Mouse (Mus musculus): ENCODE results near the gene Hsd3b7. TPM values are rescaled to one million over a fixed set of nuclear protein-coding genes. Genes with fewer than 3 reads are reported as not detected.
A peak's percentile ranks its signal among the peaks of the same experiment; 100 is the strongest.
"Not testable (repeated sequence)": the region's sequence is repeated elsewhere in the genome, so short reads cannot be mapped to it uniquely, and the experiment has no call there.

Gene Hsd3b7
- total RNA-seq, 1 experiment, result 14.7 TPM

- no peak for DNase-seq (ENCODE audit: low read depth, low spot score)
- no peaks in the 10 kb centered on the region for H3K36me3 ChIP-seq (ENCODE audit: control insufficient read depth, insufficient read depth, low read length, poor library complexity, severe bottlenecking)
- H3K27ac ChIP-seq (ENCODE audit: insufficient read depth, low read depth, low read length, poor library complexity, severe bottlenecking), result no peak within 1 kb of the TSS
- peak within 1 kb of the TSS; percentile 79 to 83 for H3K4me3 ChIP-seq (ENCODE audit: insufficient read depth in 1 of 2, low read depth in 1 of 2, low read length in 2 of 2, poor library complexity in 1 of 2, severe bottlenecking in 1 of 2)
- peaks cover 0 to 2% of the 10 kb centered on the region in 2 experiments; a peak in 1 of 4 replicates for H3K4me1 ChIP-seq (ENCODE audit: control insufficient read depth in 2 of 2, insufficient read depth in 2 of 2, low read length in 2 of 2, poor library complexity in 1 of 2)
- TF ChIP-seq CHD2 (IDR thresholded peaks at IDR 0.05; ENCODE audit: low read depth, low read length) (no peak), HCFC1 (IDR thresholded peaks at IDR 0.05; ENCODE audit: borderline replicate concordance, insufficient read depth, low read length) (peak; percentile 71; the same call in 1 of the 2 replicates), ZC3H11A (IDR thresholded peaks at IDR 0.05; ENCODE audit: borderline replicate concordance, low read depth, low read length) (no peak), MAFK (IDR thresholded peaks at IDR 0.05; ENCODE audit: insufficient read depth, low read depth, low read length) (no peak), ZNF384 (IDR thresholded peaks at IDR 0.05; ENCODE audit: low read depth, low read length) (no peak)
- no peaks in the 10 kb centered on the region for H3K9me3 ChIP-seq (ENCODE audit: control insufficient read depth, insufficient read depth, low read depth, low read length)
- in situ Hi-C loops (cut with MboI; ENCODE audit: low sequenced_read_pairs in 2 of 2, unreplicated experiment in 2 of 2), result no loop called here
- peak within 1 kb of the TSS; percentile 59 for H3K9ac ChIP-seq (ENCODE audit: insufficient read depth, low read depth, low read length, poor library complexity, severe bottlenecking)
These were observed 23.9 kb downstream of the Hsd3b7 start, which contains the start of the genes Stx4a and Stx1b for GRCm38 (mm10) chr7:127824176-127824871. TSS of gene Stx4a (plus strand) at chr7:127824294. TSS of gene Stx1b (minus strand) at chr7:127824549.

- no peaks in the 10 kb centered on the region for H3K36me3 ChIP-seq (ENCODE audit: control insufficient read depth, insufficient read depth, low read length, poor library complexity, severe bottlenecking)
- no peak overlapping the region for H3K9ac ChIP-seq (ENCODE audit: insufficient read depth, low read depth, low read length, poor library complexity, severe bottlenecking)
- TF ChIP-seq MAFK (IDR thresholded peaks at IDR 0.05; ENCODE audit: insufficient read depth, low read depth, low read length) (no peak), CHD2 (IDR thresholded peaks at IDR 0.05; ENCODE audit: low read depth, low read length) (no peak), ZNF384 (IDR thresholded peaks at IDR 0.05; ENCODE audit: low read depth, low read length) (no peak), ZC3H11A (IDR thresholded peaks at IDR 0.05; ENCODE audit: borderline replicate concordance, low read depth, low read length) (no peak), HCFC1 (IDR thresholded peaks at IDR 0.05; ENCODE audit: borderline replicate concordance, insufficient read depth, low read length) (no peak)
- in situ Hi-C loops (cut with MboI; ENCODE audit: low sequenced_read_pairs in 2 of 2, unreplicated experiment in 2 of 2), result no loop called here
- H3K27ac ChIP-seq (ENCODE audit: insufficient read depth, low read depth, low read length, poor library complexity, severe bottlenecking), result no peak overlapping the region
- no peaks in the 10 kb centered on the region for H3K9me3 ChIP-seq (ENCODE audit: control insufficient read depth, insufficient read depth, low read depth, low read length)
- no peak for DNase-seq (ENCODE audit: low read depth, low spot score)
- H3K4me1 ChIP-seq (ENCODE audit: control insufficient read depth in 2 of 2, insufficient read depth in 2 of 2, low read length in 2 of 2, poor library complexity in 1 of 2), result no peaks in the 10 kb centered on the region
- no peak overlapping the region for H3K4me3 ChIP-seq (ENCODE audit: insufficient read depth in 1 of 2, low read depth in 1 of 2, low read length in 2 of 2, poor library complexity in 1 of 2, severe bottlenecking in 1 of 2)
These were observed 35.1 kb downstream of the Hsd3b7 start for GRCm38 (mm10) chr7:127835550-127835949.

- no peaks in the 10 kb centered on the region for H3K36me3 ChIP-seq (ENCODE audit: control insufficient read depth, insufficient read depth, low read length, poor library complexity, severe bottlenecking)
- H3K4me1 ChIP-seq (ENCODE audit: control insufficient read depth in 2 of 2, insufficient read depth in 2 of 2, low read length in 2 of 2, poor library complexity in 1 of 2), result peaks cover 0 to 3% of the 10 kb centered on the region in 2 experiments; a peak in 2 of 4 replicates
- no peak overlapping the region for H3K4me3 ChIP-seq (ENCODE audit: insufficient read depth in 1 of 2, low read depth in 1 of 2, low read length in 2 of 2, poor library complexity in 1 of 2, severe bottlenecking in 1 of 2)
- in situ Hi-C loops (cut with MboI; ENCODE audit: low sequenced_read_pairs in 2 of 2, unreplicated experiment in 2 of 2), result no loop called here
- no peak for TF ChIP-seq ZC3H11A (IDR thresholded peaks at IDR 0.05; ENCODE audit: borderline replicate concordance, low read depth, low read length)
- no peak for TF ChIP-seq MAFK (IDR thresholded peaks at IDR 0.05; ENCODE audit: insufficient read depth, low read depth, low read length)
- TF ChIP-seq HCFC1 (IDR thresholded peaks at IDR 0.05; ENCODE audit: borderline replicate concordance, insufficient read depth, low read length), result no peak
- no peak for TF ChIP-seq ZNF384 (IDR thresholded peaks at IDR 0.05; ENCODE audit: low read depth, low read length)
- TF ChIP-seq CHD2 (IDR thresholded peaks at IDR 0.05; ENCODE audit: low read depth, low read length), result no peak
- H3K9me3 ChIP-seq (ENCODE audit: control insufficient read depth, insufficient read depth, low read depth, low read length), result no peaks in the 10 kb centered on the region
- DNase-seq (ENCODE audit: low read depth, low spot score), result no peak
- no peak overlapping the region for H3K27ac ChIP-seq (ENCODE audit: insufficient read depth, low read depth, low read length, poor library complexity, severe bottlenecking)
- no peak overlapping the region for H3K9ac ChIP-seq (ENCODE audit: insufficient read depth, low read depth, low read length, poor library complexity, severe bottlenecking)
These were observed 37.1 kb downstream of the Hsd3b7 start for GRCm38 (mm10) chr7:127837473-127837872.

DNA sequence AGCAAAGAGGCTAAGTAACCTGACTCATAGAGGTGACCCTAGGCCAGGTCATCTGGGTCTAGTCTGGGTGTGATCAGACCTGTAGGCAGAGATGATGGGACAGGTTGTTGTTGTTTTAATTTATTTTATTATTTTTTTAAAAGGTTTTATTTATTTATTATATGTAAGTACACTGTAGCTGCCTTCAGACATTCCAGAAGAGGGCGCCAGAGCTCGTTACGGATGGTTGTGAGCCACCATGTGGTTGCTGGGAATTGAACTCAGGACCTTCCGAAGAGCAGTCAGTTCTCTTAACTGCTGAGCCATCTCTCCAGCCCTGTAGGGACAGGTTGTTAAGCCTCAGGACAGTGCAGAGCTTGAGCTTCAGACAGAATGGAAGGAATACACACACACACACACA is 37.5 kb downstream of the Hsd3b7 start:
- DNase-seq (ENCODE audit: low read depth, low spot score); H3K27ac ChIP-seq (ENCODE audit: insufficient read depth, low read depth, low read length, poor library complexity, severe bottlenecking); H3K9ac ChIP-seq (ENCODE audit: insufficient read depth, low read depth, low read length, poor library complexity, severe bottlenecking); H3K4me1 ChIP-seq (ENCODE audit: control insufficient read depth in 2 of 2, insufficient read depth in 2 of 2, low read length in 2 of 2, poor library complexity in 1 of 2); in situ Hi-C loops (cut with MboI; ENCODE audit: low sequenced_read_pairs in 2 of 2, unreplicated experiment in 2 of 2); H3K4me3 ChIP-seq (ENCODE audit: insufficient read depth in 1 of 2, low read depth in 1 of 2, low read length in 2 of 2, poor library complexity in 1 of 2, severe bottlenecking in 1 of 2); H3K36me3 ChIP-seq (ENCODE audit: control insufficient read depth, insufficient read depth, low read length, poor library complexity, severe bottlenecking); H3K9me3 ChIP-seq (ENCODE audit: control insufficient read depth, insufficient read depth, low read depth, low read length): not testable (repeated sequence)

DNA sequence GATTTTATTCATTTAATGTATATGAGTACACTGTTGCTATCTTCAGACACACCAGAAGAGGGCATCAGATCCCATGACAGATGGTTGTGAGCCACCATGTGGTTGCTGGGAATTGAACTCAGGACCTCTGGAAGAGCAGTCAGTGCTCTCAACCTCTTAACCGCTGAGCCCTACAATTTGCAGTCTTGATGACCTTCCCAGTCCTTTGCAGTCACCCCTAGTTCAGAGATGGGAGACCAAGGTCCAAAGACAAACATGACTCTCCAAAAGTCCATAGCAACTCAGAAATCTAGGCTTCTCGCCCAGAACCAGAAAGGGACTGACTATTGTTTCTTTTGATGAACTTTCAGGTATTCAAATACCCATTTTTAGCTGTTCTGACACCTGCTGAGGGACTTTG is 39.6 kb downstream of the Hsd3b7 start:
- H3K27ac ChIP-seq (ENCODE audit: insufficient read depth, low read depth, low read length, poor library complexity, severe bottlenecking); H3K9me3 ChIP-seq (ENCODE audit: control insufficient read depth, insufficient read depth, low read depth, low read length); in situ Hi-C loops (cut with MboI; ENCODE audit: low sequenced_read_pairs in 2 of 2, unreplicated experiment in 2 of 2); DNase-seq (ENCODE audit: low read depth, low spot score); H3K4me1 ChIP-seq (ENCODE audit: control insufficient read depth in 2 of 2, insufficient read depth in 2 of 2, low read length in 2 of 2, poor library complexity in 1 of 2); H3K4me3 ChIP-seq (ENCODE audit: insufficient read depth in 1 of 2, low read depth in 1 of 2, low read length in 2 of 2, poor library complexity in 1 of 2, severe bottlenecking in 1 of 2); H3K36me3 ChIP-seq (ENCODE audit: control insufficient read depth, insufficient read depth, low read length, poor library complexity, severe bottlenecking); H3K9ac ChIP-seq (ENCODE audit: insufficient read depth, low read depth, low read length, poor library complexity, severe bottlenecking): not testable (repeated sequence)

Data from ES-E14 (cell line).